Mouse (Mus musculus): ENCODE results near the gene Srrt.

GRCm38 (mm10) chr5:137346388-137346787 lies 38.9 kb upstream of the Srrt start:
- TF ChIP-seq CTCF (IDR thresholded peaks at IDR 0.05; ENCODE audit: extremely low read depth, insufficient read depth, low read length) (no peak), POLR2A (IDR thresholded peaks at IDR 0.05; ENCODE audit: extremely low read depth, insufficient read depth, low read length) (no peak)
